Mouse (Mus musculus): ENCODE measurements around the gene Basp1.

Gene Basp1

GRCm38 (mm10) chr15:25416367-25416766, 2.8 kb upstream of the Basp1 start:
- no peak for DNase-seq (ENCODE audit: low read depth, low spot score)

- DNase-seq (ENCODE audit: low read depth, low spot score), result no peak
Observed at GRCm38 (mm10) chr15:25415958-25416357, 2.4 kb upstream of the Basp1 start.

DNA sequence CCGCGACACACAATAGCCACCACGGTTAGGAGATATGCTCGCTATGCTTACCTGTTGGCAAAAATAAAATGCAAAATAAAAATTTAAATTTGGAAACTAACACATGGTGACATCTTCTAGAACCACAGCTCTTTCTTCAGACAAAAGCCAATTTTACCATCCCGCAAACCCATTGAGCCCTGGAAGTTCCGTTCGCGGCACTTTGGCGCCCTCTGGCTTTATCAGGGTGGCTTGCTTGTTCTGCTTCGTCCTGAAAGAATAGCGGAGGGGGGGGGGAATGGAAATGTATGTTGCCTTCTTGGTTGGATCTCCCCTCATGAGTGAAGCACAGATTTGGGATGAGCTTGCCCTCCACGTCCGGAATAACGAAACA, 1.2 kb upstream of the Basp1 start:
- DNase-seq (ENCODE audit: low read depth, low spot score), result peak; percentile 46

GRCm38 (mm10) chr15:25414011-25414746, 615 bp upstream of the Basp1 start:
- DNase-seq (ENCODE audit: low read depth, low spot score), result no peak

- DNase-seq (ENCODE audit: low read depth, low spot score), result no peak
Observed at GRCm38 (mm10) chr15:25412761-25413261, 753 bp downstream of the Basp1 start.

- no peak for DNase-seq (ENCODE audit: low read depth, low spot score)
Observed at GRCm38 (mm10) chr15:25412171-25412641, 1.4 kb downstream of the Basp1 start.

- DNase-seq (ENCODE audit: low read depth, low spot score), result no peak
Observed at GRCm38 (mm10) chr15:25411461-25411860, 2.1 kb downstream of the Basp1 start.

- DNase-seq (ENCODE audit: low read depth, low spot score), result no peak
Observed at GRCm38 (mm10) chr15:25405926-25406325, 7.6 kb downstream of the Basp1 start.

DNA sequence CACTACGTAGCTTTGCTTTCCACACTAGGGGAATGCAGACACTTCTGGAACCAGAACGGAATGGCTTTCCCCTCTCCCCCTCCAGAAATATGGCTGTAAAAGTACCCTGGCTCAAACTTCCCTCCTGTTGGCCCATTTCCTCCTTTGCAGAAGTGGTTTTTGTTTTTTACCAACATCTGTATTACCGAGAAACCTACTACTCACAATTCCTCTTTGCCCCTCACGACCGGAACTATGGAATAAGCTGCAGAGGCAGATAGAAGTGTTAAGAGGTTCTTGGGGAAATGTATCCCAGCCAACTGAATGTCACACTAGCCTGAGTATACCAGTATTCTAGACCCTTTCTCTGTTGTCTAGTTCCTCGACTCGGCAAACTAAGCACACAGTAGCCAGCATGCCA, 9.7 kb downstream of the Basp1 start:
- DNase-seq (ENCODE audit: low read depth, low spot score), result no peak

- DNase-seq (ENCODE audit: low read depth, low spot score), result no peak
Observed at GRCm38 (mm10) chr15:25402001-25402400, 11.6 kb downstream of the Basp1 start.

DNA sequence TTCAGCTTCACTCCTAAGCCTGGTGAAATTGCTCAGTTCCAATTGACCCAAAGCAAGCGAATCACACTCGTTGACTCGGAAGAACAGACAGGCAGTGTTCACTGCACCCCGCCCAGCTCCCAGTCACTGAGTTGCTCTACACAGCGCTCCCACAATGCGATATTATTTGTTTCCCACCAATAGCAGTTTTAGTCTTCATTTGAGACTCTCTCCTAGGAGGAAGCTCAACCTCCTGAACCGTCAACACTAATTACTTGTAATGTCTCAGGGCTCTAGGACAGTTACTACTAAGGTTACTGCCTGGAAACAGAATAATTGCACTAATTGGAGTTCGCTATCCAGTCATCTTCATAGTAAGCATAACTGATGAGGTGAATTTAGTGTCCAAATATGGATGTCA, 13.3 kb downstream of the Basp1 start:
- DNase-seq (ENCODE audit: low read depth, low spot score), result no peak

- DNase-seq (ENCODE audit: low read depth, low spot score), result peak; percentile 33
Observed at GRCm38 (mm10) chr15:25395912-25396590, 17.5 kb downstream of the Basp1 start.

DNA sequence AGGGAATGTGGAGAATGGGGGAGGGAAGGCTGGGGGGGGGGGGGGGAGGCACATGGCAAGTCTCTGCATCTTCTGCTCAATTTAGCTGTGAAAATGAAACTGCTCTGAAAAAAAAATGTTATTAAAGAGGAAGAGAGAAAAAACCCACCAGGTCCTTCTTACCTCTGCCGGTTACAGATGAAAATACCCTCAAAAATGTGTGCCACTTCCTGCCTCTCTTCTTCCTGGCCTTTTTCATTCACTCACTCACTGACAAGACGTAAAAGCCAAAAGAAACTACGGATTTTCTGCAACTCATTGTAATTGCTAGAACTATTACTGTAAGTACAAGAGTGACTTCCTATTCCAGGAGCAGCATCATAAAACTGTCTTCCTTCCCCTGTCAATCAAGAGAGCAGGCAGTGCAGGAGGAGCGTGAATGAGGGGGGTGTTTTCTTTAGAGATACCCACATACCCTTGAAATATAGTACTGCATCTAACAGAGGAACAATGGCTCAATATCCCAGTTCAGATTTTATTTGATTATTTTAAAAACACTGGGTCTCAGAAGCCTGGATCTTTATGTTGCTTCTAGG, 21.0 kb downstream of the Basp1 start:
- no peak for DNase-seq (ENCODE audit: low read depth, low spot score)

DNA sequence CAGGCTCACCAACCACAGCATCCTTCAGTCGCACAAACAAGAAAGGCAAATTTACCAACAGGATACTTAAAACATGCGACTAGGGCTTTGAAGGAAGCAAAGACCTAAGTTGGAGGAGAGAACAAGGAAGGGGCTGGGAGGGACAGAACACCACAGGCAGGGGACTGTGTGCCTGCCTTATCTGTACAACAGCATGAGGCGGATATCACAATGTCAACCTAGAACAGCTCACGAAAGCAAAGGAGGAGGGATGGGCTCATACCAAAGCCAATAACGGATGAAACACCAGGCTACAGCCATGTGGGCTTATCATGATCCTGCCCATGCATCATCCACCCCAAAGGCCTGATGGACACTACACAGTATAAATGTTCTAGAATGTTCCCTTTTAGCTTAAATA, 22.4 kb downstream of the Basp1 start:
- DNase-seq (ENCODE audit: low read depth, low spot score), result no peak

GRCm38 (mm10) chr15:25387572-25387971, 26.0 kb downstream of the Basp1 start:
- DNase-seq (ENCODE audit: low read depth, low spot score), result no peak

DNA sequence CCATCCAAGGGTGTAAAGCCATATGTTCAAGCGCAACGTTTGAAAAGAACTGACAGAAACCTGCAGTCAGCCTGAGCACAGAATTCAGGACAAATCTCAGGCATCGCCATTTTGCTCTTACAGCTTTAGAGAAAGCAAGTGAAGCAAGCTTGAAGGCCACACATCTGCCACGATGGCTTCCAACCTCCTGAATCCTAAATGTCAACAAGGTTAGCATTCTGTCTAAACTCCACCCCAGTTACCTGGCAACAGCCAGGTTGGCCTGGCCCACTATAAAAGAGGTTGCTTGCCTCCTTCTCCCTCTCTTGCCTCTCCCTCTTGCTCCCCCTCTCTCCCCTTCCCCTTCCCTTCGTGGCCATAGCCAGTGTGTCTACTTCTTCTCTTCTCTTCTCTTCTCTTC, 33.5 kb downstream of the Basp1 start:
- no peak for DNase-seq (ENCODE audit: low read depth, low spot score)

GRCm38 (mm10) chr15:25378707-25379106, 34.9 kb downstream of the Basp1 start:
- DNase-seq (ENCODE audit: low read depth, low spot score), result no peak

- no peak for DNase-seq (ENCODE audit: low read depth, low spot score)
Observed at GRCm38 (mm10) chr15:25376914-25377313, 36.6 kb downstream of the Basp1 start.

GRCm38 (mm10) chr15:25373486-25373885, 40.1 kb downstream of the Basp1 start:
- DNase-seq (ENCODE audit: low read depth, low spot score), result no peak

DNA sequence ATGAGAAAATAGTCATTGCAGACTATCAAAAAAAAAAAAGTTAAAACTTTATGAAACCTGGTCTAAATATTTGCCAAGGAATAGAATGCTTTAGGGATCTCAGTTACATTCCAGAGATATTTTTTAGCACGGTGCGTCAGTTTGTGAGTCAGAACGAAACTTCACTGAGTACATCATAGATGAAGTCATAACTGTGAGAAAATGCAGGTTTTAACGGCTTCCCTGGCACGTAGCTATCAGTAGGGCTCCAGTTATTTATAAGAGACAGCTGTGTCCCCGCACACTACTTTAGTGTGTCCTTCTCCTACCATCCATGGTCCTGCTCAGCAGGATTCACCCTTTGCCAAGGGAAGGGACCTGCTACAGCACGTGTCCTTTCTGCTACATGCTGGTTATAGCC, 44.0 kb downstream of the Basp1 start:
- no peak for DNase-seq (ENCODE audit: low read depth, low spot score)

DNA sequence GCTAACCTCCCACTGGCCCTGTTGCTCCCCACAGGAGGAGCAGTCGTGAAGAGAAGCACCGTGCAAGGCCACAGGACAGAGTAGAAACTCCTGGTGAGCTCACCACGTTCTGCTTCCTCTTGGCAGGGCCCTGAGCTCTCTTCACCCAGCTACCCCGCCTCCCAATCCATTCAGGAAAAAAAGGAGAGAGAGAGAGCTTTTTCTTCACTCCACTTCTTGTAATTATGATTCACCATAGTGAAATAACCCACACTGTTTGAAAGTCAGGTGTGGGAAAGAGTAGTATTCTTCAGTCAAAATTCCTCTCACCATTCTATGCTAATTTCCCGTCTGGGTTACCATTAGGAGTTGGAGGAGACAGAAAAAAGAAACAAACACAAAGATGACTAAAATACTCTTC, 48.1 kb downstream of the Basp1 start:
- no peak for DNase-seq (ENCODE audit: low read depth, low spot score)

- no peak for DNase-seq (ENCODE audit: low read depth, low spot score)
Observed at GRCm38 (mm10) chr15:25364819-25365463, 48.6 kb downstream of the Basp1 start.
